13 mouse cellular contexts compared by ENCODE assay signal in genomic region chr1:163380072-163380471, GRCm38 (mm10). TPM values are rescaled to one million over a fixed set of nuclear protein-coding genes. Genes with fewer than 3 reads are reported as not detected.
A peak's percentile ranks its signal among the peaks of the same experiment; 100 is the strongest.
DNase-seq lines count a peak whose midpoint lies in the region; ATAC-seq and TF ChIP-seq lines count a peak whose summit lies in the region.
"Had no signal": no experiment of that assay in that cellular context is flagged by ENCODE, and none has a peak within 500 bp of the region (broad histone marks: within the 10 kb centered on the region; RNA-seq: fewer than 3 reads in every experiment).

No protein-coding gene starts in this region.

- no peak for ATAC-seq in embryonic facial prominence, embryonic 13.5 days (ENCODE audit: insufficient number of reproducible peaks, insufficient read depth, low FRiP score, low TSS enrichment, low read depth)
- ATAC-seq in cerebellum, adult (ENCODE audit: insufficient number of reproducible peaks, low FRiP score, low TSS enrichment), result no peak
- ATAC-seq: forebrain, embryonic 13.5 days; intestine, postnatal 0 days had no signal

- WGBS in kidney, adult 2 months, result 52% methylated on average over 4 of the region's 4 CpGs
- WGBS in embryonic facial prominence, embryonic 13.5 days, result 33% methylated on average over 4 of the region's 4 CpGs

- H3K9ac ChIP-seq in embryonic facial prominence, embryonic 13.5 days, result no peak overlapping the region
- H3K9ac ChIP-seq: forebrain, embryonic 13.5 days; neural tube, embryonic 12.5 days; stomach, embryonic 15.5 days had no signal

- H3K27ac ChIP-seq in kidney, adult 2 months (ENCODE audit: insufficient read depth, low read depth, low read length), result 0 out of 2 replicates have a peak overlapping the region, but pooled peaks have one; percentile 38
- H3K27ac ChIP-seq in embryonic facial prominence, embryonic 13.5 days, result 0 out of 2 replicates have a peak overlapping the region, but pooled peaks have one; percentile 44
- H3K27ac ChIP-seq: forebrain, embryonic 13.5 days; neural tube, embryonic 12.5 days; stomach, embryonic 15.5 days had no signal

- H3K27me3 ChIP-seq in kidney, adult 2 months (replicated peaks; ENCODE audit: control insufficient read depth, insufficient read depth, low read length), result no peaks in the 10 kb centered on the region
- no peaks in the 10 kb centered on the region for H3K27me3 ChIP-seq in embryonic facial prominence, embryonic 13.5 days
- H3K27me3 ChIP-seq: forebrain, embryonic 13.5 days; neural tube, embryonic 12.5 days; stomach, embryonic 15.5 days had no signal

- H3K4me2 ChIP-seq in embryonic facial prominence, embryonic 13.5 days, result no peak overlapping the region
- H3K4me2 ChIP-seq: forebrain, embryonic 13.5 days; neural tube, embryonic 12.5 days; stomach, embryonic 15.5 days had no signal

- no peak for TF ChIP-seq CTCF in kidney, adult 2 months (conservative IDR thresholded peaks at IDR 0.05; ENCODE audit: insufficient read depth, insufficient read length, low read depth, low read length)

- H3K36me3 ChIP-seq in kidney, adult 2 months (ENCODE audit: control insufficient read depth, insufficient read depth, low read length), result no peaks in the 10 kb centered on the region
- peaks cover 6% of the 10 kb centered on the region; the same call in 1 of the 2 replicates for H3K36me3 ChIP-seq in embryonic facial prominence, embryonic 13.5 days
- H3K36me3 ChIP-seq: neural tube, embryonic 12.5 days; stomach, embryonic 15.5 days had no signal

- peak; percentile 31 for DNase-seq in kidney, adult 2 months
- no peak for DNase-seq in kidney, postnatal 10 days
- DNase-seq in NIH3T3 (ENCODE audit: low read depth), result peak; percentile 88
- peak; percentile 33 for DNase-seq in heart, postnatal 25 days (ENCODE audit: low spot score)
- DNase-seq in neural tube, embryonic 10.5 days (ENCODE audit: extremely low spot score, low spot score), result no peak
- DNase-seq: cerebellum, adult 18-20 months; layer of hippocampus, postnatal 36 days had no signal

- H3K9me3 ChIP-seq in embryonic facial prominence, embryonic 13.5 days, result no peaks in the 10 kb centered on the region
- H3K9me3 ChIP-seq: forebrain, embryonic 13.5 days; neural tube, embryonic 12.5 days; stomach, embryonic 15.5 days had no signal

- intact Hi-C loops in heart, postnatal 25 days (cut with DNase I), result loop anchor here (5.0 to 10.0 kb wide), 2 partner anchors 63 to 225 kb away; no protein-coding TSS in a partner anchor

- no peak for TF ChIP-seq POLR2A in kidney, adult 2 months (IDR thresholded peaks at IDR 0.05; ENCODE audit: low read depth, low read length)

- no peaks in the 10 kb centered on the region for H3K4me1 ChIP-seq in kidney, adult 2 months (ENCODE audit: control insufficient read depth, insufficient read depth, low read length)
- peaks cover 30% of the 10 kb centered on the region for H3K4me1 ChIP-seq in embryonic facial prominence, embryonic 13.5 days
- H3K4me1 ChIP-seq: forebrain, embryonic 13.5 days; neural tube, embryonic 12.5 days; stomach, embryonic 15.5 days had no signal

- no peak overlapping the region for H3K4me3 ChIP-seq in kidney, adult 2 months (ENCODE audit: insufficient read depth, low read depth, low read length)
- no peak overlapping the region for H3K4me3 ChIP-seq in embryonic facial prominence, embryonic 13.5 days
- H3K4me3 ChIP-seq: forebrain, embryonic 13.5 days; neural tube, embryonic 12.5 days; stomach, embryonic 15.5 days had no signal

RNA-seq across cellular contexts. Expression of gene Gorab, which starts 23.4 kb away (rescaled TPM):
- polyA plus RNA-seq in kidney, adult 2 months (2012; rRNA removed), result 1.6 and 2.4 TPM in 2 replicates
- 40.3 and 41.9 TPM in 2 replicates for polyA plus RNA-seq in embryonic facial prominence, embryonic 13.5 days (2015; fragmentation: Nextera tagmentation; extraction: Ambion mirVana)
- 1 to 10 TPM; 2.6 to 3.2 TPM for total RNA-seq in heart, postnatal 25 days (2021)

Comparison
In these comparisons a context has a peak if more than half of its experiments do, and no peak if none do; other contexts are left out.
1. DNase-seq: peak in kidney, adult 2 months (single experiment), NIH3T3 (single experiment) and heart, postnatal 25 days (single experiment); none in kidney, postnatal 10 days (single experiment) and neural tube, embryonic 10.5 days (single experiment).
2. RNA of gene Gorab, which starts 23.4 kb away (polyA plus RNA-seq): 40.3 to 41.9 TPM in embryonic facial prominence, embryonic 13.5 days; 1.6 to 2.4 TPM in kidney, adult 2 months; every median in the first group is over 10 times any median in the second.